Mouse (Mus musculus): Measurements from ENCODE around the gene Ascl5. TPM values are rescaled to one million over a fixed set of nuclear protein-coding genes. Genes with fewer than 3 reads are reported as not detected.

Gene Ascl5
- polyA plus RNA-seq, 1 experiment: not detected

GRCm38 (mm10) chr1:136018390-136019189, 32.0 kb upstream of the Ascl5 start:
- Histone ChIP-seq H3K79me2 (ENCODE audit: control insufficient read depth, insufficient read depth) (no peaks in the 10 kb centered on the region), H3K79me3 (ENCODE audit: low read depth) (no peaks in the 10 kb centered on the region), H3K27me3 (ENCODE audit: control insufficient read depth, insufficient read depth, insufficient read length) (no peaks in the 10 kb centered on the region), H3K36me3 (ENCODE audit: control insufficient read depth, insufficient read depth) (no peaks in the 10 kb centered on the region), H3K4me3 (ENCODE audit: insufficient read depth, poor library complexity, severe bottlenecking) (peak overlapping the region; percentile 56), H3ac (ENCODE audit: control insufficient read depth, insufficient read length, low read depth) (peak overlapping the region; percentile 89)
- TF ChIP-seq MAX (IDR thresholded peaks at IDR 0.05) (no peak), MYOD1 (IDR thresholded peaks at IDR 0.05; ENCODE audit: control insufficient read depth, insufficient read length, low read depth) (no peak), CEBPB (IDR thresholded peaks at IDR 0.05; ENCODE audit: low read depth) (no peak), FOSL1 (IDR thresholded peaks at IDR 0.05; ENCODE audit: insufficient read depth, low read length, poor library complexity, severe bottlenecking) (no peak), MYOG (IDR thresholded peaks at IDR 0.05; ENCODE audit: control insufficient read depth, extremely low read depth, insufficient read length) (no peak), CTCF (IDR thresholded peaks at IDR 0.05; ENCODE audit: control insufficient read depth, insufficient read depth, insufficient read length) (no peak), USF1 (IDR thresholded peaks at IDR 0.05; ENCODE audit: low read depth) (no peak)

GRCm38 (mm10) chr1:136030201-136030600, 20.4 kb upstream of the Ascl5 start:
- no peak overlapping the region for H3ac ChIP-seq (ENCODE audit: control insufficient read depth, insufficient read length, low read depth)
- TF ChIP-seq CEBPB (IDR thresholded peaks at IDR 0.05; ENCODE audit: low read depth): no peak
- no peak for TF ChIP-seq MYOG (IDR thresholded peaks at IDR 0.05; ENCODE audit: control insufficient read depth, extremely low read depth, insufficient read length)
- no peaks in the 10 kb centered on the region for H3K27me3 ChIP-seq (ENCODE audit: control insufficient read depth, insufficient read depth, insufficient read length)
- H3K79me2 ChIP-seq (ENCODE audit: control insufficient read depth, insufficient read depth): no peaks in the 10 kb centered on the region
- H3K36me3 ChIP-seq (ENCODE audit: control insufficient read depth, insufficient read depth): no peaks in the 10 kb centered on the region
- H3K79me3 ChIP-seq (ENCODE audit: low read depth): no peaks in the 10 kb centered on the region
- H3K4me3 ChIP-seq (ENCODE audit: insufficient read depth, poor library complexity, severe bottlenecking): no peak overlapping the region

GRCm38 (mm10) chr1:136031697-136032096, 18.9 kb upstream of the Ascl5 start:
- H3K4me3 ChIP-seq (ENCODE audit: insufficient read depth, poor library complexity, severe bottlenecking): no peak overlapping the region
- H3K79me3 ChIP-seq (ENCODE audit: low read depth): no peaks in the 10 kb centered on the region
- H3K27me3 ChIP-seq (ENCODE audit: control insufficient read depth, insufficient read depth, insufficient read length): no peaks in the 10 kb centered on the region
- TF ChIP-seq MYOD1 (IDR thresholded peaks at IDR 0.05; ENCODE audit: control insufficient read depth, insufficient read length, low read depth): no peak
- no peak for TF ChIP-seq FOSL1 (IDR thresholded peaks at IDR 0.05; ENCODE audit: insufficient read depth, low read length, poor library complexity, severe bottlenecking)
- TF ChIP-seq MAX (IDR thresholded peaks at IDR 0.05): no peak
- TF ChIP-seq CTCF (IDR thresholded peaks at IDR 0.05; ENCODE audit: control insufficient read depth, insufficient read depth, insufficient read length): no peak
- no peak for TF ChIP-seq MYOG (IDR thresholded peaks at IDR 0.05; ENCODE audit: control insufficient read depth, extremely low read depth, insufficient read length)
- TF ChIP-seq USF1 (IDR thresholded peaks at IDR 0.05; ENCODE audit: low read depth): no peak
- TF ChIP-seq CEBPB (IDR thresholded peaks at IDR 0.05; ENCODE audit: low read depth): no peak
- H3ac ChIP-seq (ENCODE audit: control insufficient read depth, insufficient read length, low read depth): no peak overlapping the region
- no peaks in the 10 kb centered on the region for H3K36me3 ChIP-seq (ENCODE audit: control insufficient read depth, insufficient read depth)
- no peaks in the 10 kb centered on the region for H3K79me2 ChIP-seq (ENCODE audit: control insufficient read depth, insufficient read depth)

- Histone ChIP-seq H3K79me3 (ENCODE audit: low read depth) (no peaks in the 10 kb centered on the region), H3K27me3 (ENCODE audit: control insufficient read depth, insufficient read depth, insufficient read length) (no peaks in the 10 kb centered on the region), H3ac (ENCODE audit: control insufficient read depth, insufficient read length, low read depth) (no peak overlapping the region), H3K79me2 (ENCODE audit: control insufficient read depth, insufficient read depth) (no peaks in the 10 kb centered on the region), H3K4me3 (ENCODE audit: insufficient read depth, poor library complexity, severe bottlenecking) (no peak overlapping the region), H3K36me3 (ENCODE audit: control insufficient read depth, insufficient read depth) (no peaks in the 10 kb centered on the region)
- TF ChIP-seq MYOD1 (IDR thresholded peaks at IDR 0.05; ENCODE audit: control insufficient read depth, insufficient read length, low read depth) (no peak), MAX (IDR thresholded peaks at IDR 0.05) (no peak), CTCF (IDR thresholded peaks at IDR 0.05; ENCODE audit: control insufficient read depth, insufficient read depth, insufficient read length) (no peak), USF1 (IDR thresholded peaks at IDR 0.05; ENCODE audit: low read depth) (no peak), CEBPB (IDR thresholded peaks at IDR 0.05; ENCODE audit: low read depth) (no peak), FOSL1 (IDR thresholded peaks at IDR 0.05; ENCODE audit: insufficient read depth, low read length, poor library complexity, severe bottlenecking) (no peak), MYOG (IDR thresholded peaks at IDR 0.05; ENCODE audit: control insufficient read depth, extremely low read depth, insufficient read length) (no peak)
Measured at GRCm38 (mm10) chr1:136032961-136033360, 17.6 kb upstream of the Ascl5 start.

GRCm38 (mm10) chr1:136038746-136039538, 11.7 kb upstream of the Ascl5 start:
- H3K4me3 ChIP-seq (ENCODE audit: insufficient read depth, poor library complexity, severe bottlenecking): no peak overlapping the region
- TF ChIP-seq MAX (IDR thresholded peaks at IDR 0.05): no peak
- no peak for TF ChIP-seq MYOD1 (IDR thresholded peaks at IDR 0.05; ENCODE audit: control insufficient read depth, insufficient read length, low read depth)
- no peak for TF ChIP-seq MYOG (IDR thresholded peaks at IDR 0.05; ENCODE audit: control insufficient read depth, extremely low read depth, insufficient read length)
- H3ac ChIP-seq (ENCODE audit: control insufficient read depth, insufficient read length, low read depth): no peak overlapping the region

More at GRCm38 (mm10) chr1:136038746-136039538, 11.7 kb upstream of the Ascl5 start:
- Histone ChIP-seq H3K36me3 (ENCODE audit: control insufficient read depth, insufficient read depth) (no peaks in the 10 kb centered on the region), H3K27me3 (ENCODE audit: control insufficient read depth, insufficient read depth, insufficient read length) (no peaks in the 10 kb centered on the region), H3K79me3 (ENCODE audit: low read depth) (no peaks in the 10 kb centered on the region), H3K79me2 (ENCODE audit: control insufficient read depth, insufficient read depth) (no peaks in the 10 kb centered on the region)

All from C2C12 (cell line).